Mouse (Mus musculus) urinary bladder, postnatal 36 days (tissue): ENCODE measurements around the gene Washc3.
A peak's percentile ranks its signal among the peaks of the same experiment; 100 is the strongest.

Experiments used
- DNase-seq, 2 experiments: peaks; one replicate each; pipeline ENCODE4 v3.0.0; 2022; ENCODE audit warnings: low spot score in 2 of 2, mixed read lengths in 1 of 2

Washc3 gene

DNA sequence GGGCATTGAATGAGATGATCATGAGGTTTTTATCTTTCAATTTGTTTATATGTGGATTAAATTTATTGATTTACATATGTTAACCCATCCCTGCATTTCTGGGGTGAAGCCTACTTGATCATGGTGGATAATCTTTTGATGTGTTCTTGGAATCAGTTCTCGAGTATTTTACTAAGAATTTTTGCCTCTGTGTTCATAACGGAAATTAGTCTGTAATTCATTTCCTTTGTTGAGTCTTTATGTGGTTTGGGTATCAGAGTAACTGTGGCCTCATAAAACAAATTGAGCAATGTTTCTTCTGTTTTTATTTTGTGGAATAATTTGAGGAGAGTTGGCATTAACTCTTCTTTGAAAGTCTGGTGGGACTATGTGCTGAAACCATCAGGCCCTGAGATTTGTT is 54.7 kb downstream of the Washc3 start:
- no peak for DNase-seq

- peak in 1 of 2 experiments; percentile 6 for DNase-seq
Observed at GRCm38 (mm10) chr10:88260309-88260708, 59.4 kb downstream of the Washc3 start.

GRCm38 (mm10) chr10:88261186-88261585 is 60.3 kb downstream of the Washc3 start:
- no peak for DNase-seq

DNA sequence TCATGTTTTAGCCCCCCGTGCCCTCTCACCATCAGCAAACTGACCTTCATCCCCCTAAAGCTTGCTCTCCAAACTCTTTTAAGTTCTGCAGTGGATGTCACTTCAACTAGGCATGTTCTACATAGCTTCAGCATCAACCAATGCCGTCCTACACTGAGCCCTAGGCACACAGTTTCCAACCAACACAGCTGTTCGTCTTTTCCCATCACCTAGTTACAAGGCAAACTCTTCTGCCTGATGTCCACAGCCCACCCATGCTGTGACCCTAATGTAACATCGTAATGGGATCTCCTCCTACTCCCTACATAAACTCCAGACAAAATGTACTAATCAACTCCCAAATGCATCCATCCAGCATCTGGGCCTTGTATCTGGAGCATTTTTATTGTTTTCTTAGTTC is 62.5 kb downstream of the Washc3 start:
- DNase-seq = no peak

DNA sequence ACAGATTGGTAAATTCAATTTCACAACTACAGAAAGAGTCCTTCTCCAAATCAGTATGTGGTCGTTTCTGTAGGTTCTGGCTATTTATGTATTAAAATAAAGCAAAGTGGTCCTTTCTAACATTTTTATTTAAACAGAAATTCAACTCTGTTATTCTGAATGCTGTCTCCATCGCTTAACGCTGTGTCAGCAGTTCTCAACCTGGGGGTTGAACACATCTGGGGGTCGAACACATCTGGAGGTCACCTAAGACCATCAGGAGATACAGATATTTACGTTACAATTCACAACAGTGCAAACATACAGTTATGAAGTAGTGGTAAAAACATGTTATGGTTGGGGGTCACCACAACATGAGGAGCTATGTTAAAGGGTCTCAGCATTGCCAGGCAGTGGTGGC is 73.2 kb downstream of the Washc3 start:
- no peak for DNase-seq

DNA sequence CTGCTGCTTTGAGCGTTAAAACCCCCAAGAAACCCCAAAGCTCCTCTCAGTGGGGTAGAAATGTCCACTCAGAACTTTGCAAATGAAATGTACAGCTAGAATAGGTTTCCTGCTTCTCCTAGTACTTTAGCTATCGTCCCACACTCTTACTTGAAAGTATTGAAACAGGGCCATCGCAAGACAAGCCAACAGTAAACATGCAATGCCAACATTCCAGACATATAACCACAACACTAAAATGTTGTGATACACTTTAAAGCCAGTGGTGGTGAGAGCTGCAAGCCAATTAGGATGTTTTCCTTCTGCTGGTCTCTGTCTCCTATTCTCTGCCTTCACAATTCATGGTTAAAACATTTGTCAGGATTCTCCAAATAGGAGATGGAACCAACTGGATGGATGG is 80.8 kb downstream of the Washc3 start:
- DNase-seq = no peak

- no peak for DNase-seq
Observed at GRCm38 (mm10) chr10:88284343-88284990, 83.6 kb downstream of the Washc3 start.

DNA sequence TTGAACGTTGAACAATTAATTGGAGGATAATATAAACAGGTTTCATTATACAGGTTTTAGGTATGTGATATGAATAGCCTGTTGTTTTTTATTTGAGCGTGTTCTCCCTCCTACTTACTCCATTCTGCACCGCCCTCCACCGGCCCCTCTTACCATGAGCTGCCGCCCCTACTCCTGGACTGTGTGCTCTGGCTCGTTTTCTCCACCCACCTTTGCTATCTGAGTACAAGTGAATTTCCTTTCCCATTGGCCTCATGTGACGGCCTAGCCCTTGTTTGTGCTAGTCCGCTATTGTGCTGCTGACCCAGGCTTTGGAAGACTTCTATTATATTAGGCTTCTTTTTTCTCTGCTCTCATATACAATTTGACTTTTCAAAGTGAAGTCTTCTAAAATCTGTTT is 86.4 kb downstream of the Washc3 start:
- DNase-seq = no peak

GRCm38 (mm10) chr10:88288061-88288460 is 87.2 kb downstream of the Washc3 start:
- no peak for DNase-seq

DNA sequence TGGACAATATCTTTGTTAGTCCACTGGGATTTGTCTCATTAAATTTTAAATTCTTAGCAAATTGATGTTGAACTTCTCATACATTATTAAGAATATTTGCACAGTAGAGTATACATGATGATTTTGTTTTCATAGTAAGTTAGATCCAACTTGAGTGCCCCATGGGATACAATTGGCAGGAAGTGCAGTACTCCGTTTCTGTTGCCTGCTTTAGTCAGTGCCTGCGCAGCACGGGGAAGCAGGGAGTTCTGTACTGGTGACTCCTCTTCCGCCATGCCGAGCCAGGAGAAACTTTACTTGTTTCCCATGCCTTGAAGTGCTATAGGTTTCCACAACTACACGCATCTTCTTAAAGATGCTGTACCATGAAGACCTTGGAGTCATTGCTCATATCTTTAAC is 94.2 kb downstream of the Washc3 start:
- DNase-seq = peak in 1 of 2 experiments; percentile 44
